Mouse (Mus musculus): ENCODE measurements around the gene Ccdc71. TPM values are rescaled to one million over a fixed set of nuclear protein-coding genes. Genes with fewer than 3 reads are reported as not detected.

Gene Ccdc71
- polyA plus RNA-seq, 1 experiment = 18.1 TPM

- WGBS = 70% methylated on average over 12 of the region's 12 CpGs
- no peak for DNase-seq (ENCODE audit: low read depth, low spot score)
These were observed 4.4 kb upstream of the Ccdc71 start for GRCm38 (mm10) chr9:108455747-108456571.

- DNase-seq (ENCODE audit: low read depth, low spot score) = no peak
- WGBS = 90% methylated on average over 10 of the region's 10 CpGs
These were observed 3.4 kb upstream of the Ccdc71 start for GRCm38 (mm10) chr9:108456953-108457352.

- WGBS = 53% methylated on average over 1 of the region's 1 CpGs
- no peak for DNase-seq (ENCODE audit: low read depth, low spot score)
These were observed 398 bp upstream of the Ccdc71 start for GRCm38 (mm10) chr9:108459939-108460318.

- DNase-seq (ENCODE audit: low read depth, low spot score) = no peak
- 11% methylated on average over 11 of the region's 11 CpGs for WGBS
These were observed 879 bp downstream of the Ccdc71 start, which contains the start of gene Klhdc8b for GRCm38 (mm10) chr9:108461181-108461631. Klhdc8b (minus strand) TSS chr9:108461581.

GRCm38 (mm10) chr9:108461675-108462074, 1.3 kb downstream of the Ccdc71 start:
- DNase-seq (ENCODE audit: low read depth, low spot score) = no peak
- WGBS = 65% methylated on average over 5 of the region's 5 CpGs

GRCm38 (mm10) chr9:108462192-108462591, 1.9 kb downstream of the Ccdc71 start:
- no peak for DNase-seq (ENCODE audit: low read depth, low spot score)
- WGBS = 67% methylated on average over 10 of the region's 10 CpGs

- DNase-seq (ENCODE audit: low read depth, low spot score) = no peak
- 91% methylated on average over 9 of the region's 9 CpGs for WGBS
These were observed 3.4 kb downstream of the Ccdc71 start for GRCm38 (mm10) chr9:108463713-108464112.

GRCm38 (mm10) chr9:108466219-108466618, 5.9 kb downstream of the Ccdc71 start:
- WGBS = 91% methylated on average over 2 of the region's 2 CpGs
- no peak for DNase-seq (ENCODE audit: low read depth, low spot score)

- 71% methylated on average over 5 of the region's 5 CpGs for WGBS
- DNase-seq (ENCODE audit: low read depth, low spot score) = no peak
These were observed 9.1 kb downstream of the Ccdc71 start for GRCm38 (mm10) chr9:108469430-108469829.

- DNase-seq (ENCODE audit: low read depth, low spot score) = no peak
- WGBS = 23% methylated on average over 4 of the region's 4 CpGs
These were observed 9.5 kb downstream of the Ccdc71 start for GRCm38 (mm10) chr9:108469845-108470244.

- DNase-seq (ENCODE audit: low read depth, low spot score) = no peak
- WGBS = 63% methylated on average over 1 of the region's 1 CpGs
These were observed 14.2 kb downstream of the Ccdc71 start for GRCm38 (mm10) chr9:108474528-108474927.

GRCm38 (mm10) chr9:108478638-108479156, 18.4 kb downstream of the Ccdc71 start:
- DNase-seq (ENCODE audit: low read depth, low spot score) = no peak
- WGBS = under 1% methylated on average over 20 of the region's 20 CpGs

- WGBS = 20% methylated on average over 11 of the region's 11 CpGs
- no peak for DNase-seq (ENCODE audit: low read depth, low spot score)
These were observed 18.9 kb downstream of the Ccdc71 start for GRCm38 (mm10) chr9:108479241-108479640.

GRCm38 (mm10) chr9:108479721-108480351, 19.5 kb downstream of the Ccdc71 start, which contains the start of gene Lamb2:
Lamb2 (plus strand) TSS chr9:108479736.
- DNase-seq (ENCODE audit: low read depth, low spot score) = no peak
- WGBS = 11% methylated on average over 10 of the region's 10 CpGs

- 90% methylated on average over 28 of the region's 28 CpGs for WGBS
- DNase-seq (ENCODE audit: low read depth, low spot score) = no peak
These were observed 20.6 kb downstream of the Ccdc71 start for GRCm38 (mm10) chr9:108480813-108481519.

- WGBS = 87% methylated on average over 19 of the region's 19 CpGs
- DNase-seq (ENCODE audit: low read depth, low spot score) = no peak
These were observed 21.3 kb downstream of the Ccdc71 start for GRCm38 (mm10) chr9:108481520-108482210.

- 95% methylated on average over 18 of the region's 18 CpGs for WGBS
- DNase-seq (ENCODE audit: low read depth, low spot score) = no peak
These were observed 22.9 kb downstream of the Ccdc71 start for GRCm38 (mm10) chr9:108483051-108483790.

GRCm38 (mm10) chr9:108484021-108484420, 23.7 kb downstream of the Ccdc71 start:
- WGBS = 96% methylated on average over 15 of the region's 15 CpGs
- no peak for DNase-seq (ENCODE audit: low read depth, low spot score)

Data from large intestine, adult 2 months (tissue).